Comparison of ENCODE assay signal across 24 mouse cellular contexts in the genomic region with DNA sequence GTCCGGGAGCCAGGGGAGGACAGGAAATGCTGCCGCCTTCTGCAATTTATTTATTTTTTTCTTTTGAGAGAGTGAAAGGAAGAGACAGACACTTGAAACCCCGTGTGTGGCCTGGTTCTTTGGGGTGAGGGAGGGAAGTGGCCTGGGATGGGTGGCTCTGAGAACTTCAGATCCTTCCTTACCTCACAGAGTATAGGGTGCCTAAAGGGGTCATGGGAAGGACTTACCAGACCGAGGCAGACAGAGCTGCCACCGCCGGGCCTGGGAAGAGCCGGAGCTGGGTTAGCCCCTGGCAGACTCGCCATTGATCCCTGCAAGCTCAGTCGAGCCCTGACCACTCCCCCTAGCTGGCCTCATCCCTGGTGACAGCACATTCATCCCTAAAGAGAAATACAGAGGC. TPM values are rescaled to one million over a fixed set of nuclear protein-coding genes. Genes with fewer than 3 reads are reported as not detected.
DNase-seq lines count a peak whose midpoint lies in the region; ATAC-seq lines count a peak whose summit lies in the region.
"Had no signal": no experiment of that assay in that cellular context is flagged by ENCODE, and none has a peak within 500 bp of the region (broad histone marks: within the 10 kb centered on the region; RNA-seq: fewer than 3 reads in every experiment).

No protein-coding gene starts in this region.

- H3K9ac ChIP-seq in kidney, embryonic 14.5 days (ENCODE audit: low read depth, low read length), result no peak overlapping the region
- H3K9ac ChIP-seq in midbrain, embryonic 11.5 days (ENCODE audit: low read length), result no peak overlapping the region
- H3K9ac ChIP-seq in embryonic facial prominence, embryonic 12.5 days, result no peak overlapping the region
- H3K9ac ChIP-seq: forebrain, embryonic 15.5 days; liver, embryonic 15.5 days had no signal

- no peaks in the 10 kb centered on the region for H3K27me3 ChIP-seq in kidney, embryonic 14.5 days (ENCODE audit: control insufficient read depth, insufficient read depth, low read length)
- H3K27me3 ChIP-seq in midbrain, embryonic 10.5 days (ENCODE audit: low read depth, poor library complexity, severe bottlenecking), result no peaks in the 10 kb centered on the region
- H3K27me3 ChIP-seq in midbrain, embryonic 11.5 days (ENCODE audit: control insufficient read depth, insufficient read depth, low read length), result no peaks in the 10 kb centered on the region
- no peaks in the 10 kb centered on the region for H3K27me3 ChIP-seq in embryonic facial prominence, embryonic 12.5 days
- H3K27me3 ChIP-seq: forebrain, embryonic 15.5 days; liver, embryonic 15.5 days; Patski had no signal

- WGBS in kidney, embryonic 14.5 days, result 14% methylated on average over 9 of the region's 9 CpGs
- 31% methylated on average over 9 of the region's 9 CpGs for WGBS in midbrain, embryonic 10.5 days
- WGBS in midbrain, embryonic 11.5 days, result 34% methylated on average over 9 of the region's 9 CpGs
- 23% methylated on average over 9 of the region's 9 CpGs for WGBS in embryonic facial prominence, embryonic 12.5 days

- DNase-seq in kidney, postnatal 36 days, result no peak
- no peak for DNase-seq in midbrain, embryonic 10.5 days (ENCODE audit: low spot score)
- no peak for DNase-seq in midbrain, embryonic 11.5 days (ENCODE audit: low spot score, missing footprints)
- DNase-seq in embryo, embryonic 11 days, result peak; percentile 23
- DNase-seq in layer of hippocampus, postnatal 10 days (ENCODE audit: low spot score in 2 of 2), result no peak
- DNase-seq: adrenal gland, postnatal 14 days; cerebellum, adult 18-20 months; cerebellum, postnatal 36 days; heart, postnatal 14 days; kidney, postnatal 25 days; right cerebral cortex, adult 18-20 months; spleen, adult 18-20 months had no signal

- H3K4me3 ChIP-seq in kidney, embryonic 14.5 days (ENCODE audit: low read length), result no peak overlapping the region
- no peak overlapping the region for H3K4me3 ChIP-seq in midbrain, embryonic 10.5 days
- H3K4me3 ChIP-seq in midbrain, embryonic 11.5 days (ENCODE audit: low read depth, low read length), result no peak overlapping the region
- H3K4me3 ChIP-seq in embryonic facial prominence, embryonic 12.5 days, result no peak overlapping the region
- H3K4me3 ChIP-seq: forebrain, embryonic 15.5 days; liver, embryonic 15.5 days had no signal

- no peaks in the 10 kb centered on the region for H3K9me3 ChIP-seq in kidney, embryonic 14.5 days (ENCODE audit: control insufficient read depth, low read length)
- no peaks in the 10 kb centered on the region for H3K9me3 ChIP-seq in midbrain, embryonic 10.5 days (replicated peaks)
- H3K9me3 ChIP-seq in midbrain, embryonic 11.5 days (ENCODE audit: control insufficient read depth, low read length), result no peaks in the 10 kb centered on the region
- H3K9me3 ChIP-seq in embryonic facial prominence, embryonic 12.5 days, result no peaks in the 10 kb centered on the region
- H3K9me3 ChIP-seq: forebrain, embryonic 15.5 days; liver, embryonic 15.5 days had no signal

- H3K4me2 ChIP-seq in kidney, embryonic 14.5 days (replicated peaks; ENCODE audit: low read depth, low read length), result no peak overlapping the region
- H3K4me2 ChIP-seq in midbrain, embryonic 11.5 days, result no peak overlapping the region
- no peak overlapping the region for H3K4me2 ChIP-seq in embryonic facial prominence, embryonic 12.5 days (replicated peaks)
- H3K4me2 ChIP-seq: forebrain, embryonic 15.5 days; heart, embryonic 11.5 days; liver, embryonic 15.5 days had no signal

- H3K27ac ChIP-seq in kidney, embryonic 14.5 days (ENCODE audit: low read depth, low read length), result no peak overlapping the region
- peak overlapping the region; percentile 43 for H3K27ac ChIP-seq in midbrain, embryonic 10.5 days (replicated peaks)
- H3K27ac ChIP-seq in midbrain, embryonic 11.5 days (ENCODE audit: low read depth, low read length), result no peak overlapping the region
- peak overlapping the region; percentile 17; the same call in 1 of the 2 replicates for H3K27ac ChIP-seq in embryonic facial prominence, embryonic 12.5 days
- H3K27ac ChIP-seq: forebrain, embryonic 15.5 days; liver, embryonic 15.5 days had no signal

- ATAC-seq in kidney, embryonic 14.5 days (ENCODE audit: low FRiP score, low TSS enrichment), result peak; percentile 74
- ATAC-seq in midbrain, embryonic 11.5 days (ENCODE audit: low FRiP score), result no peak
- 0 out of 2 replicates have a peak, but pooled peaks have one; percentile 29 for ATAC-seq in embryonic facial prominence, embryonic 12.5 days (ENCODE audit: insufficient number of reproducible peaks, insufficient read depth, low FRiP score, low TSS enrichment)
- ATAC-seq: activated CD4-positive, CD25-positive, alpha-beta regulatory T cell, adult 4 months; forebrain, embryonic 15.5 days; Patski had no signal

- peaks cover 36% of the 10 kb centered on the region for H3K36me3 ChIP-seq in kidney, embryonic 14.5 days (ENCODE audit: control insufficient read depth, insufficient read depth, low read length)
- H3K36me3 ChIP-seq in midbrain, embryonic 10.5 days, result peaks cover 52% of the 10 kb centered on the region
- H3K36me3 ChIP-seq in midbrain, embryonic 11.5 days (ENCODE audit: control insufficient read depth, insufficient read depth, low read length), result peaks cover 7% of the 10 kb centered on the region
- H3K36me3 ChIP-seq in embryonic facial prominence, embryonic 12.5 days, result peaks cover 46% of the 10 kb centered on the region
- H3K36me3 ChIP-seq: liver, embryonic 15.5 days had no signal

- no peaks in the 10 kb centered on the region for H3K4me1 ChIP-seq in kidney, embryonic 14.5 days (ENCODE audit: control insufficient read depth, insufficient read depth, low read length)
- H3K4me1 ChIP-seq in midbrain, embryonic 10.5 days, result peaks cover 28% of the 10 kb centered on the region
- no peaks in the 10 kb centered on the region; the same call in 1 of the 2 replicates for H3K4me1 ChIP-seq in midbrain, embryonic 11.5 days (ENCODE audit: control insufficient read depth, insufficient read depth, low read length)
- H3K4me1 ChIP-seq in embryonic facial prominence, embryonic 12.5 days, result no peaks in the 10 kb centered on the region
- H3K4me1 ChIP-seq: forebrain, embryonic 15.5 days; liver, embryonic 15.5 days had no signal

RNA-seq across cellular contexts. Expression of gene Asgr1, which starts 8.4 kb away (rescaled TPM):
- polyA plus RNA-seq in kidney, embryonic 14.5 days (2014; fragmentation: Nextera tagmentation; extraction: Ambion mirVana), result 2.0 and 2.4 TPM in 2 replicates
- 0.58 and 0.73 TPM in 2 replicates for polyA plus RNA-seq in midbrain, embryonic 10.5 days (2016; fragmentation: Nextera tagmentation; extraction: Ambion mirVana)
- 0.23 and 0.51 TPM in 2 replicates for polyA plus RNA-seq in midbrain, embryonic 11.5 days (2014; fragmentation: Nextera tagmentation; extraction: Ambion mirVana)
- polyA plus RNA-seq in embryonic facial prominence, embryonic 12.5 days (2016; fragmentation: Nextera tagmentation; extraction: Ambion mirVana), result 0.51 and 0.83 TPM in 2 replicates
- 1 to 10 TPM; 1.2 to 1.3 TPM for total RNA-seq in layer of hippocampus, postnatal 10 days (2021)
- total RNA-seq: heart, postnatal 14 days; megakaryocyte progenitor cell, adult 5-6 weeks; monocyte, adult 5-6 weeks had no signal
- polyA plus RNA-seq: activated CD4-positive, CD25-positive, alpha-beta regulatory T cell, adult 4 months; Patski; stomach, embryonic 14.5 days had no signal

RNA-seq across cellular contexts. Expression of gene Dlg4, which starts 28.7 kb away (rescaled TPM):
- polyA plus RNA-seq in kidney, embryonic 14.5 days (2014; fragmentation: Nextera tagmentation; extraction: Ambion mirVana), result 13.2 and 16.4 TPM in 2 replicates
- 16.6 and 23.8 TPM in 2 replicates for polyA plus RNA-seq in midbrain, embryonic 10.5 days (2016; fragmentation: Nextera tagmentation; extraction: Ambion mirVana)
- polyA plus RNA-seq in midbrain, embryonic 11.5 days (2014; fragmentation: Nextera tagmentation; extraction: Ambion mirVana), result 11.2 and 15.2 TPM in 2 replicates
- polyA plus RNA-seq in embryonic facial prominence, embryonic 12.5 days (2016; fragmentation: Nextera tagmentation; extraction: Ambion mirVana), result 12.6 and 14.9 TPM in 2 replicates
- 100 to 1,000 TPM; 705 to 717 TPM for total RNA-seq in layer of hippocampus, postnatal 10 days (2021)

RNA-seq across cellular contexts. Expression of gene Acadvl, which starts 30.2 kb away (rescaled TPM):
- polyA plus RNA-seq in kidney, embryonic 14.5 days (2014; fragmentation: Nextera tagmentation; extraction: Ambion mirVana), result 41.1 and 58.4 TPM in 2 replicates
- polyA plus RNA-seq in midbrain, embryonic 10.5 days (2016; fragmentation: Nextera tagmentation; extraction: Ambion mirVana), result 42.2 and 48.6 TPM in 2 replicates
- 46.5 and 47.8 TPM in 2 replicates for polyA plus RNA-seq in midbrain, embryonic 11.5 days (2014; fragmentation: Nextera tagmentation; extraction: Ambion mirVana)
- 66.8 and 70.4 TPM in 2 replicates for polyA plus RNA-seq in embryonic facial prominence, embryonic 12.5 days (2016; fragmentation: Nextera tagmentation; extraction: Ambion mirVana)
- 10 to 100 TPM; 55.7 to 57.6 TPM for total RNA-seq in layer of hippocampus, postnatal 10 days (2021)

RNA-seq across cellular contexts. Expression of gene Dvl2, which starts 45.0 kb away (rescaled TPM):
- polyA plus RNA-seq in kidney, embryonic 14.5 days (2014; fragmentation: Nextera tagmentation; extraction: Ambion mirVana), result 28.2 and 34.9 TPM in 2 replicates
- 52.1 and 54.1 TPM in 2 replicates for polyA plus RNA-seq in midbrain, embryonic 10.5 days (2016; fragmentation: Nextera tagmentation; extraction: Ambion mirVana)
- 29.0 and 30.0 TPM in 2 replicates for polyA plus RNA-seq in midbrain, embryonic 11.5 days (2014; fragmentation: Nextera tagmentation; extraction: Ambion mirVana)
- polyA plus RNA-seq in embryonic facial prominence, embryonic 12.5 days (2016; fragmentation: Nextera tagmentation; extraction: Ambion mirVana), result 67.2 and 70.3 TPM in 2 replicates
- total RNA-seq in layer of hippocampus, postnatal 10 days (2021), result 10 to 100 TPM; 26.1 to 38.9 TPM

RNA-seq across cellular contexts. Expression of gene Asgr2, which starts 47.0 kb away (rescaled TPM):
- not detected in 2 replicates for polyA plus RNA-seq in kidney, embryonic 14.5 days (2014; fragmentation: Nextera tagmentation; extraction: Ambion mirVana)
- not detected in 2 replicates for polyA plus RNA-seq in midbrain, embryonic 10.5 days (2016; fragmentation: Nextera tagmentation; extraction: Ambion mirVana)
- not detected in 2 replicates for polyA plus RNA-seq in midbrain, embryonic 11.5 days (2014; fragmentation: Nextera tagmentation; extraction: Ambion mirVana)
- not detected in 2 replicates for polyA plus RNA-seq in embryonic facial prominence, embryonic 12.5 days (2016; fragmentation: Nextera tagmentation; extraction: Ambion mirVana)
- not detected for total RNA-seq in layer of hippocampus, postnatal 10 days (2021)
- total RNA-seq: layer of hippocampus, postnatal 14 days; left cerebral cortex, postnatal 14 days had no signal
- polyA plus RNA-seq: activated CD4-positive, CD25-positive, alpha-beta regulatory T cell, adult 4 months; forebrain, embryonic 15.5 days; Patski had no signal

Comparison
In these comparisons a context has a peak if more than half of its experiments do, and no peak if none do; other contexts are left out.
1. H3K27ac ChIP-seq: peak in midbrain, embryonic 10.5 days (single experiment) and embryonic facial prominence, embryonic 12.5 days (single experiment); none in kidney, embryonic 14.5 days (single experiment) and midbrain, embryonic 11.5 days (single experiment).